Mouse (Mus musculus) adrenal gland, postnatal 36 days (tissue): ENCODE results near the gene Defb18. TPM values are rescaled to one million over a fixed set of nuclear protein-coding genes. Genes with fewer than 3 reads are reported as not detected.
"Not testable (repeated sequence)": the region's sequence is repeated elsewhere in the genome, so short reads cannot be mapped to it uniquely, and the experiment has no call there.

Source experiments
- DNase-seq, 2 experiments: peaks; one replicate each; pipeline ENCODE4 v3.0.0; 2021; ENCODE audit warnings: mixed read lengths in 1 of 2
- long read RNA-seq, 2 experiments: library from polyadenylated mRNA; stranded (forward); transcript quantifications; one replicate each; pipeline ENCODE4 v2.0.0; 2021; ENCODE audit warnings: borderline sequencing depth in 2 of 2
- total RNA-seq, 2 experiments: library from RNA; stranded (reverse); gene quantifications; 2 replicates each; pipeline ENCODE4 v1.2.3; 2021

Gene Defb18
- total RNA-seq, result not detected
- long read RNA-seq, experiment 1, result 0 reads
- long read RNA-seq, experiment 2, result 0 reads

- no peak for DNase-seq
These were observed at the start of gene Defb18 for GRCm38 (mm10) chr1:18237343-18237742. Defb18 (minus strand) TSS chr1:18237443.

DNA sequence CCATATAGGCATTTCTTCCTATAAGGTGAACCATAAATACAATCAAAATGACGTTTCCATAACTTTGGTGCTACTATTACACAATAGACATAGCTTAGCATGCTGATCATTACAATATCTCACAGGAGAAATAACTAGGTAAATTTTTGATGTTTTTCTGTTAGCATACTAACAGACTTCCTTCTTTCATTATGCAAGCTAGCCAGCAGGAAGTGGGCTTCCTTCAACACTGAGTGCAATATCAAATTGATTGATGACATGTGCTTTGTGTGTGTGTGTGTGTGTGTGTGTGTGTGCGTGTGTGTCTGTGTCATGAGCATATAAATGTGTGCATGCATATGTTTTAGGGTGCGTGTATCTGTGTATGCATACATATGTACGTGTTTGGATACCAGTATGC, 33.9 kb upstream of the Defb18 start:
- DNase-seq, result no peak

GRCm38 (mm10) chr1:18268845-18269244, 31.6 kb upstream of the Defb18 start:
- DNase-seq, result no peak

- DNase-seq, result no peak
These were observed 27.8 kb upstream of the Defb18 start, which contains the start of gene Defb41 for GRCm38 (mm10) chr1:18265038-18265437. Defb41 (minus strand) TSS chr1:18265138.

GRCm38 (mm10) chr1:18245801-18246580, 8.7 kb upstream of the Defb18 start:
- not testable (repeated sequence) for DNase-seq

GRCm38 (mm10) chr1:18223385-18223945, 13.8 kb downstream of the Defb18 start:
- no peak for DNase-seq

GRCm38 (mm10) chr1:18191719-18192118, 45.5 kb downstream of the Defb18 start:
- no peak for DNase-seq

- no peak for DNase-seq
These were observed 46.2 kb downstream of the Defb18 start for GRCm38 (mm10) chr1:18190714-18191712.

Other genes starting within 250 kb of the Defb18 start
- gene Crisp4, start 91.5 kb downstream of the Defb18 start, total RNA-seq, result not detected
- gene Defb41, start 27.7 kb upstream of the Defb18 start, total RNA-seq, result not detected